Mouse (Mus musculus): Measurements from ENCODE around the gene Casc3. TPM values are rescaled to one million over a fixed set of nuclear protein-coding genes. Genes with fewer than 3 reads are reported as not detected.
A peak's percentile ranks its signal among the peaks of the same experiment; 100 is the strongest.

Gene Casc3
- polyA plus RNA-seq, 1 experiment from 2014 or later, result 22.7 TPM

GRCm38 (mm10) chr11:98873900-98874299 is 69.2 kb downstream of the Casc3 start:
- WGBS, result 58% methylated on average over 9 of the region's 9 CpGs
- Histone ChIP-seq H3K4me2 (replicated peaks; ENCODE audit: low read depth, low read length) (no peak overlapping the region), H3K4me3 (ENCODE audit: low read depth, low read length) (no peak overlapping the region), H3K9ac (replicated peaks; ENCODE audit: low read depth) (no peak overlapping the region), H3K9me3 (ENCODE audit: low read length) (no peaks in the 10 kb centered on the region), H3K27me3 (replicated peaks; ENCODE audit: insufficient read depth, low read length) (no peaks in the 10 kb centered on the region), H3K4me1 (ENCODE audit: insufficient read depth, low read depth, low read length) (no peaks in the 10 kb centered on the region; the same call in 1 of the 2 replicates), H3K36me3 (ENCODE audit: insufficient read depth, low read length) (no peaks in the 10 kb centered on the region), H3K27ac (ENCODE audit: low read length) (no peak overlapping the region)
- peak; percentile 92 for ATAC-seq
- TF ChIP-seq CTCF (IDR thresholded peaks at IDR 0.05), result no peak
- peak; percentile 87 for TF ChIP-seq EP300 (IDR thresholded peaks at IDR 0.05)
- DNase-seq (ENCODE audit: low spot score), result peak; percentile 95

- Histone ChIP-seq H3K27ac (ENCODE audit: low read length) (0 out of 2 replicates have a peak overlapping the region, but pooled peaks have one; percentile 54), H3K27me3 (replicated peaks; ENCODE audit: insufficient read depth, low read length) (no peaks in the 10 kb centered on the region), H3K4me1 (ENCODE audit: insufficient read depth, low read depth, low read length) (no peaks in the 10 kb centered on the region), H3K4me2 (replicated peaks; ENCODE audit: low read depth, low read length) (no peak overlapping the region), H3K4me3 (ENCODE audit: low read depth, low read length) (no peak overlapping the region), H3K36me3 (ENCODE audit: insufficient read depth, low read length) (no peaks in the 10 kb centered on the region), H3K9ac (replicated peaks; ENCODE audit: low read depth) (no peak overlapping the region), H3K9me3 (ENCODE audit: low read length) (no peaks in the 10 kb centered on the region)
- TF ChIP-seq CTCF (IDR thresholded peaks at IDR 0.05) (no peak), EP300 (IDR thresholded peaks at IDR 0.05) (no peak)
- ATAC-seq, result no peak
- WGBS, result 72% methylated on average over 9 of the region's 9 CpGs
- DNase-seq (ENCODE audit: low spot score), result no peak
Measured at GRCm38 (mm10) chr11:98877001-98877400, 72.3 kb downstream of the Casc3 start.

Other genes starting within 250 kb of the Casc3 start
- 43.7 and 45.3 TPM in 2 replicates for gene Ormdl3, start 217.5 kb upstream of the Casc3 start, polyA plus RNA-seq (2015; fragmentation: Nextera tagmentation; extraction: Ambion mirVana)
- gene Lrrc3c, start 206.6 kb upstream of the Casc3 start, polyA plus RNA-seq (2015; fragmentation: Nextera tagmentation; extraction: Ambion mirVana), result not detected in 2 replicates
- 0.14 and 0.70 TPM in 2 replicates for gene Gm12355, start 179.2 kb upstream of the Casc3 start, polyA plus RNA-seq (2015; fragmentation: Nextera tagmentation; extraction: Ambion mirVana)
- gene Gsdma3, start 178.5 kb upstream of the Casc3 start, polyA plus RNA-seq (2015; fragmentation: Nextera tagmentation; extraction: Ambion mirVana), result not detected in 2 replicates
- not detected in 2 replicates for gene Gsdma2, start 158.1 kb upstream of the Casc3 start, polyA plus RNA-seq (2015; fragmentation: Nextera tagmentation; extraction: Ambion mirVana)
- gene Gsdma, start 140.6 kb upstream of the Casc3 start, polyA plus RNA-seq (2015; fragmentation: Nextera tagmentation; extraction: Ambion mirVana), result not detected in 2 replicates
- gene Psmd3, start 122.4 kb upstream of the Casc3 start, polyA plus RNA-seq (2015; fragmentation: Nextera tagmentation; extraction: Ambion mirVana), result 105 and 107 TPM in 2 replicates
- gene Csf3, start 103.6 kb upstream of the Casc3 start, polyA plus RNA-seq (2015; fragmentation: Nextera tagmentation; extraction: Ambion mirVana), result 0.19 TPM in 1 of 2 replicates, not detected in the other
- 19.9 and 20.6 TPM in 2 replicates for gene Med24, start 75.5 kb upstream of the Casc3 start, polyA plus RNA-seq (2015; fragmentation: Nextera tagmentation; extraction: Ambion mirVana)
- 38.1 and 40.5 TPM in 2 replicates for gene Thra, start 64.3 kb upstream of the Casc3 start, polyA plus RNA-seq (2015; fragmentation: Nextera tagmentation; extraction: Ambion mirVana)
- 6.9 and 8.9 TPM in 2 replicates for gene Nr1d1, start 29.6 kb upstream of the Casc3 start, polyA plus RNA-seq (2015; fragmentation: Nextera tagmentation; extraction: Ambion mirVana)
- gene Msl1, start 9.4 kb upstream of the Casc3 start, polyA plus RNA-seq (2015; fragmentation: Nextera tagmentation; extraction: Ambion mirVana), result 16.3 and 21.3 TPM in 2 replicates
- 1.1 and 1.5 TPM in 2 replicates for gene Rapgefl1, start 31.9 kb downstream of the Casc3 start, polyA plus RNA-seq (2015; fragmentation: Nextera tagmentation; extraction: Ambion mirVana)
- gene Wipf2, start 58.7 kb downstream of the Casc3 start, polyA plus RNA-seq (2015; fragmentation: Nextera tagmentation; extraction: Ambion mirVana), result 4.0 and 4.1 TPM in 2 replicates
- 2.5 and 2.6 TPM in 2 replicates for gene Cdc6, start 102.9 kb downstream of the Casc3 start, polyA plus RNA-seq (2015; fragmentation: Nextera tagmentation; extraction: Ambion mirVana)
- 26.2 and 28.8 TPM in 2 replicates for gene Rara, start 122.9 kb downstream of the Casc3 start, polyA plus RNA-seq (2015; fragmentation: Nextera tagmentation; extraction: Ambion mirVana)
- gene Gjd3, start 178.1 kb downstream of the Casc3 start, polyA plus RNA-seq (2015; fragmentation: Nextera tagmentation; extraction: Ambion mirVana), result 0.56 and 1.0 TPM in 2 replicates
- 11.1 and 16.9 TPM in 2 replicates for gene Top2a, start 219.3 kb downstream of the Casc3 start, polyA plus RNA-seq (2015; fragmentation: Nextera tagmentation; extraction: Ambion mirVana)
- 416 and 433 TPM in 2 replicates for gene Igfbp4, start 236.3 kb downstream of the Casc3 start, polyA plus RNA-seq (2015; fragmentation: Nextera tagmentation; extraction: Ambion mirVana)

Measured in lung, postnatal 0 days (tissue).